Comparison of ENCODE assay signal across 9 mouse cellular contexts in genomic region chr11:113784656-113785396, GRCm38 (mm10). TPM values are rescaled to one million over a fixed set of nuclear protein-coding genes. Genes with fewer than 3 reads are reported as not detected.
DNase-seq lines count a peak whose midpoint lies in the region; ATAC-seq and TF ChIP-seq lines count a peak whose summit lies in the region.
"Had no signal": no experiment of that assay in that cellular context is flagged by ENCODE, and none has a peak within 500 bp of the region (broad histone marks: within the 10 kb centered on the region; RNA-seq: fewer than 3 reads in every experiment).

No protein-coding gene starts in this region.

- no peaks in the 10 kb centered on the region; the same call in 1 of the 2 replicates for H3K4me1 ChIP-seq in cerebellum, adult 2 months (ENCODE audit: control insufficient read depth, insufficient read depth, low read length)
- peaks cover 70% of the 10 kb centered on the region for H3K4me1 ChIP-seq in lung, embryonic 16.5 days (replicated peaks; ENCODE audit: control insufficient read depth, insufficient read depth, low read length)
- peaks cover 68% of the 10 kb centered on the region for H3K4me1 ChIP-seq in limb, embryonic 13.5 days
- H3K4me1 ChIP-seq in stomach, embryonic 14.5 days (ENCODE audit: control insufficient read depth, insufficient read depth, low read length): peaks cover 50% of the 10 kb centered on the region

- no peak for TF ChIP-seq CTCF in cerebellum, adult 2 months (IDR thresholded peaks at IDR 0.05; ENCODE audit: borderline replicate concordance, insufficient read depth, low read depth, low read length)

- no peak for TF ChIP-seq POLR2A in cerebellum, adult 2 months (IDR thresholded peaks at IDR 0.05; ENCODE audit: borderline replicate concordance, insufficient read depth, low read length)

- no peak for ATAC-seq in cerebellum, adult (ENCODE audit: insufficient number of reproducible peaks, low FRiP score, low TSS enrichment)
- no peak for ATAC-seq in lung, embryonic 16.5 days (ENCODE audit: low read depth)
- peak; percentile 13 for ATAC-seq in limb, embryonic 13.5 days (ENCODE audit: low FRiP score, low read depth)
- no peak for ATAC-seq in stomach, embryonic 14.5 days (ENCODE audit: insufficient number of reproducible peaks, insufficient read depth, low FRiP score, low read depth)

- H3K27ac ChIP-seq in cerebellum, adult 2 months (ENCODE audit: insufficient read depth, low read length): peak overlapping the region; percentile 28
- H3K27ac ChIP-seq in lung, embryonic 16.5 days (ENCODE audit: low read length): peak overlapping the region; percentile 94
- H3K27ac ChIP-seq in limb, embryonic 13.5 days: peak overlapping the region; percentile 97
- H3K27ac ChIP-seq in stomach, embryonic 14.5 days (ENCODE audit: low read length): peak overlapping the region; percentile 98

- no peaks in the 10 kb centered on the region for H3K36me3 ChIP-seq in lung, embryonic 16.5 days (ENCODE audit: control insufficient read depth, insufficient read depth, low read length)
- H3K36me3 ChIP-seq in limb, embryonic 13.5 days: no peaks in the 10 kb centered on the region
- no peaks in the 10 kb centered on the region for H3K36me3 ChIP-seq in stomach, embryonic 14.5 days (ENCODE audit: control insufficient read depth, insufficient read depth, low read length)

- no peaks in the 10 kb centered on the region for H3K9me3 ChIP-seq in lung, embryonic 16.5 days (ENCODE audit: control insufficient read depth, low read length)
- H3K9me3 ChIP-seq in limb, embryonic 13.5 days: no peaks in the 10 kb centered on the region
- no peaks in the 10 kb centered on the region for H3K9me3 ChIP-seq in stomach, embryonic 14.5 days (ENCODE audit: control insufficient read depth, low read depth, low read length)

- 87% methylated on average over 2 of the region's 2 CpGs for WGBS in cerebellum, adult 2 months
- 37% methylated on average over 2 of the region's 2 CpGs for WGBS in lung, embryonic 16.5 days
- WGBS in limb, embryonic 13.5 days: 43% methylated on average over 2 of the region's 2 CpGs
- WGBS in stomach, embryonic 14.5 days: 49% methylated on average over 2 of the region's 2 CpGs

- H3K4me3 ChIP-seq in cerebellum, adult 2 months (replicated peaks; ENCODE audit: insufficient read depth, low read depth, low read length): no peak overlapping the region
- no peak overlapping the region for H3K4me3 ChIP-seq in lung, embryonic 16.5 days (ENCODE audit: low read length)
- H3K4me3 ChIP-seq in limb, embryonic 13.5 days: no peak overlapping the region; the same call in 1 of the 2 replicates
- no peak overlapping the region for H3K4me3 ChIP-seq in stomach, embryonic 14.5 days (ENCODE audit: low read depth, low read length)
- H3K4me3 ChIP-seq: myocyte had no signal

- H3K27me3 ChIP-seq in cerebellum, adult 2 months (ENCODE audit: control insufficient read depth, insufficient read depth, low read length): no peaks in the 10 kb centered on the region
- no peaks in the 10 kb centered on the region for H3K27me3 ChIP-seq in lung, embryonic 16.5 days (ENCODE audit: control insufficient read depth, insufficient read depth, low read depth, low read length)
- H3K27me3 ChIP-seq in limb, embryonic 13.5 days: no peaks in the 10 kb centered on the region
- H3K27me3 ChIP-seq in stomach, embryonic 14.5 days (ENCODE audit: control insufficient read depth, insufficient read depth, low read length): no peaks in the 10 kb centered on the region

- H3K4me2 ChIP-seq in lung, embryonic 16.5 days (ENCODE audit: low read depth, low read length): peak overlapping the region; percentile 49; the same call in 1 of the 2 replicates
- peak overlapping the region; percentile 66 for H3K4me2 ChIP-seq in limb, embryonic 13.5 days (replicated peaks)
- H3K4me2 ChIP-seq in stomach, embryonic 14.5 days (replicated peaks; ENCODE audit: low read depth, low read length): peak overlapping the region; percentile 52; the same call in 1 of the 2 replicates

- no peak for DNase-seq in cerebellum, adult 2 months
- no peak for DNase-seq in lung, postnatal 4 days
- DNase-seq in cerebellum, postnatal 4 days (ENCODE audit: low spot score in 2 of 2): no peak
- DNase-seq in cerebellum, postnatal 25 days: no peak

- H3K9ac ChIP-seq in lung, embryonic 16.5 days (ENCODE audit: low read length): 0 out of 2 replicates have a peak overlapping the region, but pooled peaks have one; percentile 6
- H3K9ac ChIP-seq in limb, embryonic 13.5 days: no peak overlapping the region
- H3K9ac ChIP-seq in stomach, embryonic 14.5 days (replicated peaks; ENCODE audit: low read depth, low read length): no peak overlapping the region

RNA-seq across cellular contexts. Expression of gene Cdc42ep4, which starts 33.1 kb away (rescaled TPM):
- polyA plus RNA-seq in cerebellum, adult 2 months (2012; rRNA removed): 73.8 and 77.5 TPM in 2 replicates
- 129 and 130 TPM in 2 replicates for polyA plus RNA-seq in lung, embryonic 16.5 days (2015; fragmentation: Nextera tagmentation; extraction: Ambion mirVana)
- 96.6 and 102 TPM in 2 replicates for polyA plus RNA-seq in limb, embryonic 13.5 days (2015; fragmentation: Nextera tagmentation; extraction: Ambion mirVana)
- polyA plus RNA-seq in stomach, embryonic 14.5 days (2014; fragmentation: Nextera tagmentation; extraction: Ambion mirVana): 51.5 and 51.6 TPM in 2 replicates

Comparison
In these comparisons a context has a peak if more than half of its experiments do, and no peak if none do; other contexts are left out.
1. H3K27ac ChIP-seq: peak in every context shown above with its lines; median percentile 98 in stomach, embryonic 14.5 days; 97 in limb, embryonic 13.5 days; 94 in lung, embryonic 16.5 days; 28 in cerebellum, adult 2 months.